Mouse (Mus musculus): ENCODE measurements at regions not wholly inside any gene's neighbourhood (a gene's known extent, or its start where the extent isn't known, plus 50 kb on each side); places are given as distances from the start of the nearest gene placed in this dataset.
A peak's percentile ranks its signal among the peaks of the same experiment; 100 is the strongest.

DNA sequence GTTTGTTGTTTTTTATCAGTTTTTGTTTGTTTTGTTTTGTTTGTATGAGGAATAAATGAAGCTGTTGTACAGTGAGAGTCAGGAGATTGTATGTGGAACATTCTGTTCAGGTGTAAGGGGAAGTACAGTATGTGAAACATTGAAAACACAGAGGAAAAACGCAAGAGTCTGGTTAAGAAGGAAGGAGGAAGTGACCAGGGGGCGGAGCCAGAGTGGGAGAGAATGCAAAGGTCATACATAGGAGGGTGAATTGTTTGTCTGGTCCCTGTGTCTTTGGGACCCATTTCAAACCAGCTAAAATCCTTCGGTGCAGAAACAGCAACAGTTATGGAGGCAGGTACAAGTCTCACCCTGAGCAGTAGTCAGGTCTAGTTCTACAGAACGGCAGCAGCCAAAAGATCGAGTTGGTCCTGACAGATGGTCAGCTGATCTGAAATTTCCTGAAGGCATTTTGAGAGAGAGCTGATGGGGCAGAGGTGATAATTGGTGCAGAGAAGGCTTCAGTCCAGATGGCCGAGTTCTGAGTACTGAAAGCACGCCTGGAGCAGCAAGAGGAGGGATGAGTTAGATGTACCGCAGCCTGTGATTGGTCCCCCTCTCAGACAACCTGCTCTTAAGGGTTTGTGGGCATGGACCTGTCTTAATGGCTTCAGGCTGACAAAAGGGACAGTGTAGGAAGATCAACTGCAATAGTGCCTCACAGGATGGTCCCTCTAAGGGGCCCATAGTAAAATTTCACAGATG is 179.7 kb upstream of the Chrm3 start:
- 0 out of 2 replicates have a peak, but pooled peaks have one; percentile 39 for ATAC-seq (replicated peaks; ENCODE audit: low read depth, poor library complexity, severe bottlenecking)

DNA sequence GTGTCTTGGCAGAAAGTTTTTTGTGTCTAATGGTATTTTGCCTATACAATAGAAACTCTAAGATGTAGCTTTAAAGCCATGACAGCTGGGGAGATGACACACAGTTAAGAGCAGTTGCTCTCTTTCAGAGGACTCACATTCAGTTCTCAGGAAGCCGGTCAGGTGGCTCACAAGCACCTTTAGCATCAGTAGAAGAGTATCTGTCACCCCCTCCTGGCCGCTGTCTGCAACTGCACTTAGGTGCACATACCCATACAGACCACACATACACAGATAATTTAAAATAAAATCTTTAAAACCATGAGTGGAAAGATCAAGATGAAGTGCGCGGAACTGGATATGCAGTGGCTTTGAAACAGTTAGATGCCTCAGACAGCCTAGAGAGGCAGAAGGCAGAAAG is 178.3 kb upstream of the Chrm3 start:
- no peak; the same call in 1 of the 2 replicates for ATAC-seq (replicated peaks; ENCODE audit: low read depth, poor library complexity, severe bottlenecking)

DNA sequence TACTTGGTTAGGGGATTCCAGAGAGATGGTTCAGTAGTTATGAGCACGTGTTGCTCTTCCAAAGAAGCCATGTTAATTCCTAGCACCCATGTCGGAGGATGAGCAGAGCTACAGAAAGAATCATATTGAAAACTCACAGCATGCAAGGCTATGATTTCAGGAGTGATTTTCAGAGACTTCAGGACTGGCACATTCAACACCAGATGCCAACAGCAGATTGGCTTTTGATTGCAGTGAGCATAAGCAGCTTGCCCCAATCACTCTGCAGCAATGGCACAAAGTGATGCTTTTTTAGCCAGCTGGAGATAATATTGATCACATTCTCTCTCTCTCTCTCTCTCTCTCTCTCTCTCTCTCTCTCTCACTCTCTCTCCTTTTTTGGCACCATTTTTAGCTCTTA is 166.6 kb upstream of the Chrm3 start:
- ATAC-seq (replicated peaks; ENCODE audit: low read depth, poor library complexity, severe bottlenecking): no peak

DNA sequence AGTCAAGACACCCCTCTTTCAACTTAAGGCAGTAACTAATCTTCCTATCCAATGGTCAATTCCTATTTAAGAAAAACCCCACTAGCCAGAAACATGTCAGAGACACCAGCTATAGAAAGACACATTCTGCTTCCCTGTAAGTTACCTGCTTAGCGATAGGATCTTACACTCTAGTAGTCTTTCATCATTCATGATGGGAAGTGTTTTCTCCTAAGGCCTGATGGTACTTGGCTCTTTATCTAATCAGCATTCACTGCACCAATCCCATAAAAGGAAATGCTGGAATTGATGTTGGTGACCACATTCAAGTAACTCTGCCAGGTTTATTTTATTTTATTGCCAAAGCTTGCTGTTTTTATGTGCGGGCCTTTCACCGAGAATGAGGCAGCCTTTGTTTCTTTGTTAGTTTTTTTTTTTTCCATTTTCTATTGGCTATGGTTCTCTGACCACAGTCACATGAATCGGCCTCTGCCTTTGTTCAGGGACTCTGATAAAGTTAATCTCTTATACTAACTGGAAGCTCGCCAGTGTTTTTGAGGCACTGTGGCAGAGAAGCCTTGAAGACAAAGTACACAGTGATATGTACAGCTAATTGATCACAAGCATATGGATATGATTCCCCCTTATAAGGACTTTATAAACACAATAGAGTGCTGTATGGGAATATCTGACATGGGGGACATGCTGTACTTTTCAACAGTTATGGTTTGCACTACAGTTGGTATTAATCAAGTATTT is 166.0 kb upstream of the Chrm3 start:
- no peak for ATAC-seq (replicated peaks; ENCODE audit: low read depth, poor library complexity, severe bottlenecking)

DNA sequence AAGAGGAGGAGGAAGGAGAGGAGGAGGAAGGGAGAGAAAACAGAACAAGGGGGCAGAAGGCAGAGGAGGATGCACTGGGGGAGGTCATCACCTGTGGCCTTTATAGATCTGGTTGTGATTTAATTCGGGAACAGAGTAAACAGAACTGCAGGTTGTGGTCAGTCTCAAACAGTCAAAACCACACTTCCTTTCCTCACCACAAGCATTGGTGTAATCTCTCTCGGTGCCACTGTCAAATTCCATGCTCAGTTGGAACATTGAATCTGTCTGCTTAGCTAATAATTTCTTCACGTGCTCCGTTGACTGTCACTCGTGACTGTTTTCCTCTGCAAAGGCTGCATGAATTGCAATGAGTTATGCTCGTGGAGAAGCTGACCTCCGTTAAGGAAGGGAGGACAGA is 143.6 kb upstream of the Chrm3 start:
- ATAC-seq (replicated peaks; ENCODE audit: low read depth, poor library complexity, severe bottlenecking): peak; percentile 76

DNA sequence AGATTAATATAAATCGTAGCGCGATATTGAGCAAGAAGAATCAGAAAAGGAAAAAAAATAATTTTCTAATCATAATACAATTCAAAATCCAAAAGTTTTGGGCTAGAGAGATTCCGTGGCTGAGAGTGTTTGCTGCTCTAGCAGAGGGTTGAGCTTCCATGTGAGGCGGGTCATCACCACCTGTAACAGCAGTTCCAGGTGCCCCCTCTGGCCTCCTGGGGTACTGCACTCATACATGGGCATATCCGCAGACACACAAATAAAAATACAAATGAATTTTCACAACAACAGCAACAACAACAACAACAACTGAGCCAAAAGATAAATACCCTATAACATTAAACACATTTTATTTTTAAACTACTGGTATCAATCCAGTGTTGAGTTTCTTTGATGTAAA is 94.7 kb upstream of the Chrm3 start:
- no peak for ATAC-seq (replicated peaks; ENCODE audit: low read depth, poor library complexity, severe bottlenecking)

DNA sequence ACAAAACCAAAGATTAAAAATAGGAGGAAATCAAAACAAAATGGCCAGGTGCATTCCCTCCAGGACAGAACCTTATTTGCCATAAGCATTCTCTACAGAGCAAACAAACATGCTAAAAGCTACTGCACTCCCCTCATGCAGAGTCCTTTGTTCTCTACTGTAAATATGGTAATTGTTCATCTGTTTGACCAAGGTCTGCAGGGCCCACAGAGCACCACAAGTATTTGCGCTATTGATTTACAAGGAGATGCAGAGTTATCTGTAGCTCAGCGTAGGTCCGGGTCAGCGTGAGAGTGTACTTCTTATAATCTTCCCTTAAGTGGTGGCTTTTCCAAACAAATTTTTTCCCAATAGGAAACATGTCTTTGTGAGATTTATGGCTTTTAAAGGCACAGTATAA is 94.0 kb upstream of the Chrm3 start:
- ATAC-seq (replicated peaks; ENCODE audit: low read depth, poor library complexity, severe bottlenecking): no peak

DNA sequence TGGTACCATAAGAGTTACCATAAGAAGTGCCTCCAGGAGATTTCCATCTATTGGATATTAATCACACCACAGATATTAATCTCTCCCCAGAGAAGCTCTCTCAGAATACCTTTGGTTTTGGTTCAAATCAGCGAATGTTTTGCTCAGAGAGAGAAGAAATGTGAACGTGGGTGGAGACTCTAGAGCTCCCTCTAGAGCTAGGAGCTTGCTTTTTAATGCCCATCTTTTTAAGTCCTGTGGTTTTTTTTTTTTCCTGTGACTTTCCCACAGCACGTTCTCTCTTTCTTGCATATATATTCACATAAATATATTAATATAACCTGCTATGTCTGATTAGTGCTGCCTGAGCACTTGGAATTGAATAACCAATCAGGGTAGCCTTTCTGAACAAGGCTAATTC is 90.4 kb upstream of the Chrm3 start:
- ATAC-seq (replicated peaks; ENCODE audit: low read depth, poor library complexity, severe bottlenecking): peak; percentile 68; the same call in 1 of the 2 replicates

DNA sequence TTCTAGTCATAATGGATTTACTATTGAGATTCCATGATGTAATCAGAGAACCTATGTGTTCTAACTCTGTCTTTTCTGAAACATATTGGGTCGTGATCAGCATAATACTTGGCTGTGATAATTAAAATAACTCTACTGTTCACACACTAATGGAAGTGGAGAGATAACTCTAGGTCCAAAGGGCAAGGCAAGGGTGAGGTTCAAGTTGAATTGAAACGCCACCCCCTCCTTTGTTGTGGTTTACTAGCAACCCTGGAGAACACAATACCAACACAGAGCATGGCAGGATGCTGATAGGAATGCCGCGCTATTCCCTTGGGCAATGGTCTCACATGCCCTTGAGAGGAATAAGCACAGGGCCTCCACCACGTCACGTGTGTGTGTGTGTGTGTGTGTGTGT is 88.9 kb upstream of the Chrm3 start:
- ATAC-seq (replicated peaks; ENCODE audit: low read depth, poor library complexity, severe bottlenecking): no peak

DNA sequence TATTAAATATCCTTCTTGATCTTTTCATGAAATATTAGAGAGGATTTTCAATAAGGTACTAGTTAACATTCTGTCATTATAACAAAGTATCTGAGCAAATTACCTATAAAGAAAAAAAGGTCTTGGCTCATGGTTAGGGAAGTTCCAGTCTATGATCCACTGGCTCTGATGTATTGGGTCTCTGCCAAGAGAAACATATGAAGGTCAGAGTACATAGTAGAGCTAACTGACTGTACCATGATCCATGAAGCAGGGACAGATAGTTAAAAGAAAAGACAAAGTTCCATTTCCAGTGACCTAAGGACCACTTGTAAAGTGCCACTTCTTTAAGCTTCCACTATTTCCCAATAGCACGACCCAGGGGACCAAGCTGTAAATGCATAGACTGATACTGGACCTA is 87.2 kb upstream of the Chrm3 start:
- ATAC-seq (replicated peaks; ENCODE audit: low read depth, poor library complexity, severe bottlenecking): no peak

DNA sequence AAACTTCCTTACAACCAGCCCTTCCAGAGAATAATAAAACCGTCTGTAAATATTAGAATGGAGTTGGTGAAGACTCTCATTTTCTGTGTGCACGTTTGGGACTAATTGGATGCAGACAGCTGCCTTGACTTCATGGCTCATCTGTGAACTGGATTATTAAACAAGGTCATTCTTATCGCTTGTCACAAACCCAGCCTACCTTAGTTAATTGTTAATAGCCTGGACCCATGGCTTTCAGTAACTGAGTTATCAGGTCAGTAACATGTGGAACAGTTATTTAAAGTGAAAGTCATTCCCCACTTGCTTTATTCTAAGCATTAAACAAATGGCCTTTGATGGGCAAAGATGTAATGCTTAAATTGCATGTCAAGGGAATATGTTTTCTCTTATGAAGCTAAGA is 85.0 kb upstream of the Chrm3 start:
- ATAC-seq (replicated peaks; ENCODE audit: low read depth, poor library complexity, severe bottlenecking): no peak
